Mouse (Mus musculus) liver (tissue): ENCODE measurements around the gene Slc10a7.

Source experiments
- DNase-seq: peaks from one replicate; pipeline ENCODE4 v3.0.0-alpha.2; 2020; ENCODE audit warnings: mixed read lengths

Gene Slc10a7

GRCm38 (mm10) chr8:78549971-78550751 is 41.0 kb downstream of the Slc10a7 start:
- DNase-seq, result no peak

GRCm38 (mm10) chr8:78550752-78551134 is 41.6 kb downstream of the Slc10a7 start:
- DNase-seq, result no peak

GRCm38 (mm10) chr8:78555817-78556216 is 46.7 kb downstream of the Slc10a7 start:
- DNase-seq, result no peak

GRCm38 (mm10) chr8:78556773-78557434 is 47.8 kb downstream of the Slc10a7 start:
- DNase-seq, result no peak

- no peak for DNase-seq
These were observed 52.5 kb downstream of the Slc10a7 start for GRCm38 (mm10) chr8:78561620-78562019.

GRCm38 (mm10) chr8:78563466-78564058 is 54.4 kb downstream of the Slc10a7 start:
- no peak for DNase-seq

GRCm38 (mm10) chr8:78564200-78564599 is 55.1 kb downstream of the Slc10a7 start:
- DNase-seq, result no peak

GRCm38 (mm10) chr8:78568196-78568595 is 59.0 kb downstream of the Slc10a7 start:
- no peak for DNase-seq

GRCm38 (mm10) chr8:78571528-78571927 is 62.4 kb downstream of the Slc10a7 start:
- DNase-seq, result no peak

GRCm38 (mm10) chr8:78574207-78574606 is 65.1 kb downstream of the Slc10a7 start:
- DNase-seq, result no peak

- DNase-seq, result no peak
These were observed 68.4 kb downstream of the Slc10a7 start for GRCm38 (mm10) chr8:78577569-78577968.

- DNase-seq, result no peak
These were observed 68.9 kb downstream of the Slc10a7 start for GRCm38 (mm10) chr8:78578036-78578435.

GRCm38 (mm10) chr8:78584011-78584776 is 75.0 kb downstream of the Slc10a7 start:
- no peak for DNase-seq

- no peak for DNase-seq
These were observed 75.7 kb downstream of the Slc10a7 start for GRCm38 (mm10) chr8:78584863-78585262.

GRCm38 (mm10) chr8:78595481-78595908 is 86.3 kb downstream of the Slc10a7 start:
- no peak for DNase-seq

GRCm38 (mm10) chr8:78598237-78598636 is 89.1 kb downstream of the Slc10a7 start:
- no peak for DNase-seq

- DNase-seq, result no peak
These were observed 93.9 kb downstream of the Slc10a7 start for GRCm38 (mm10) chr8:78603084-78603483.

GRCm38 (mm10) chr8:78604426-78604825 is 95.3 kb downstream of the Slc10a7 start:
- no peak for DNase-seq

- DNase-seq, result no peak
These were observed 100.2 kb downstream of the Slc10a7 start for GRCm38 (mm10) chr8:78609301-78609700.

GRCm38 (mm10) chr8:78611019-78611418 is 101.9 kb downstream of the Slc10a7 start:
- no peak for DNase-seq

GRCm38 (mm10) chr8:78622362-78622761 is 113.2 kb downstream of the Slc10a7 start:
- no peak for DNase-seq

- DNase-seq, result no peak
These were observed 114.8 kb downstream of the Slc10a7 start for GRCm38 (mm10) chr8:78623972-78624371.
